Mouse (Mus musculus): ENCODE measurements at regions not wholly inside any gene's neighbourhood (a gene's known extent, or its start where the extent isn't known, plus 50 kb on each side); places are given as distances from the start of the nearest gene placed in this dataset.

GRCm38 (mm10) chr14:74217914-74218446, 422.7 kb upstream of the Htr2a start:
- no peak for TF ChIP-seq CTCF (IDR thresholded peaks at IDR 0.05; ENCODE audit: low read depth, low read length)
- TF ChIP-seq POLR2AphosphoS5 (IDR thresholded peaks at IDR 0.05; ENCODE audit: insufficient replicate concordance, low read depth, low read length): no peak
- no peak for TF ChIP-seq TAL1 (conservative IDR thresholded peaks at IDR 0.05; ENCODE audit: low read depth, low read length)
- TF ChIP-seq GATA1 (IDR thresholded peaks at IDR 0.05; ENCODE audit: borderline replicate concordance, low read length): no peak
- TF ChIP-seq GATA2 (IDR thresholded peaks at IDR 0.05; ENCODE audit: borderline replicate concordance, low read depth, low read length): no peak

Measured in G1E (cell line).